Mouse (Mus musculus) hindbrain, embryonic 11.5 days (tissue): ENCODE data around the gene Tbc1d22b. TPM values are rescaled to one million over a fixed set of nuclear protein-coding genes. Genes with fewer than 3 reads are reported as not detected.

Source experiments
- ATAC-seq: fragments of 200-750 bp; cut with Nextera tagmentation; 2 replicates; pipeline ENCODE4 v1.8.0; 2017; ENCODE audit warnings: mild to moderate bottlenecking, moderate TSS enrichment, moderate library complexity; ENCODE audit not compliant: low FRiP score
- DNase-seq: peaks from one replicate; pipeline ENCODE4 v3.0.0-alpha.2; 2015; ENCODE audit warnings: low spot score
- H3K27ac ChIP-seq: fragments of 300-500 bp; sonication (generic); 2 replicates; pipeline ENCODE4 v1.5.1; 2014; ENCODE audit warnings: mild to moderate bottlenecking, low read depth, low read length
- H3K27me3 ChIP-seq: fragments of 300-500 bp; sonication (generic); 2 replicates; pipeline ENCODE4 v1.6.1; 2014; ENCODE audit warnings: mild to moderate bottlenecking, low read length, moderate library complexity, mixed read lengths; ENCODE audit not compliant: control insufficient read depth, insufficient read depth
- H3K36me3 ChIP-seq: fragments of 300-500 bp; sonication (generic); 2 replicates; pipeline ENCODE4 v1.6.1; 2014; ENCODE audit warnings: mild to moderate bottlenecking, low read length, moderate library complexity, mixed read lengths; ENCODE audit not compliant: control insufficient read depth, insufficient read depth
- H3K4me1 ChIP-seq: fragments of 300-500 bp; sonication (generic); replicated peaks from 2 replicates; pipeline ENCODE4 v1.6.1; 2014; ENCODE audit warnings: low read length, mixed read lengths; ENCODE audit not compliant: control insufficient read depth, insufficient read depth
- H3K4me2 ChIP-seq: fragments of 300-500 bp; sonication (generic); replicated peaks from 2 replicates; pipeline ENCODE4 v1.6.1; 2014; ENCODE audit warnings: mild to moderate bottlenecking, low read depth, low read length
- H3K4me3 ChIP-seq: fragments of 300-500 bp; sonication (generic); 2 replicates; pipeline ENCODE4 v1.5.1; 2014; ENCODE audit warnings: low read depth, low read length
- H3K9ac ChIP-seq: fragments of 300-500 bp; sonication (generic); 2 replicates; pipeline ENCODE4 v1.6.1; 2014; ENCODE audit warnings: low read depth, low read length
- H3K9me3 ChIP-seq: fragments of 300-500 bp; sonication (generic); 2 replicates; pipeline ENCODE4 v1.6.1; 2016; ENCODE audit warnings: low read length; ENCODE audit not compliant: control insufficient read depth
- WGBS: fragments of 180-500 bp; shearing (Covaris S2); extraction: QIAGEN DNeasy Blood & Tissue Kit; methylation state at CpG from one replicate; pipeline ENCODE4 v1.1.7; 2014; 5-methylcytosine and 5-hydroxymethylcytosine counted together
- polyA plus RNA-seq: library from polyadenylated mRNA; unstranded; fragments of >200 nt; fragmentation: Nextera tagmentation; extraction: Ambion mirVana; gene quantifications from 2 replicates; pipeline ENCODE4 v1.2.1, GENCODE M21; 2014

The Tbc1d22b gene
- polyA plus RNA-seq, 1 experiment from 2014 or later: 15.3 TPM

DNA sequence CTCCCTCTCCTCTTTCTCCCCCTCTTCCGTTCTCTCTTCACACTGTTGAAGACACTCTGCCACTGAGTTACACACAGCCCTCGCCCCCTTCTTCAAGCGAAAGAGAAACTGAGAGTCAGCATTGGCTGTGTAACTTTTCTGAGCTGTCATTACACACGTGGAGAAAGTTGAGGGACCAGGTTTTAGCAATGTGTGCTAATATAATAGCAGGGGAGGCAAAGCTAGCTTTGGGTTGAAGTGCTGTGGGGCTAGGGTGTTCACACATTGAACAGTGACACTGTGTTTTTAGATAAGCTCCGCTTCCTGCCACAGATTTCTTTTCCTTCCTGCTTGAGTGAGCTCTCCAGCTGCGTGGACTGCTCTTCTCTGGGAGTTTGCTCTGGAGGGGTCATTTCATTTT lies 1.4 kb downstream of the Tbc1d22b start:
- ATAC-seq: no peak
- no peaks in the 10 kb centered on the region for H3K27me3 ChIP-seq
- no peak overlapping the region for H3K4me2 ChIP-seq
- H3K4me3 ChIP-seq: no peak overlapping the region
- H3K4me1 ChIP-seq: no peaks in the 10 kb centered on the region; the same call in 1 of the 2 replicates
- 66% methylated on average over 6 of the region's 6 CpGs for WGBS
- H3K36me3 ChIP-seq: no peaks in the 10 kb centered on the region
- H3K9me3 ChIP-seq: no peaks in the 10 kb centered on the region
- no peak for DNase-seq
- no peak overlapping the region for H3K27ac ChIP-seq
- no peak overlapping the region for H3K9ac ChIP-seq

- no peak within 1 kb of the TSS for H3K4me3 ChIP-seq
- H3K27ac ChIP-seq: no peak within 1 kb of the TSS
- H3K4me2 ChIP-seq: no peak within 1 kb of the TSS
- no peaks in the 10 kb centered on the region for H3K27me3 ChIP-seq
- no peak within 1 kb of the TSS for H3K9ac ChIP-seq
- H3K4me1 ChIP-seq: no peaks in the 10 kb centered on the region; the same call in 1 of the 2 replicates
- ATAC-seq (no peak), DNase-seq (no peak)
- no peaks in the 10 kb centered on the region for H3K9me3 ChIP-seq
- H3K36me3 ChIP-seq: no peaks in the 10 kb centered on the region
- 94% methylated on average over 5 of the region's 5 CpGs for whole genome bisulfite sequencing
These were observed 2.7 kb downstream of the Tbc1d22b start, which contains the start of gene Tmem217 for GRCm38 (mm10) chr17:29552162-29552732. TSS of gene Tmem217 (minus strand) at chr17:29552385.

- Histone ChIP-seq H3K9me3 (no peaks in the 10 kb centered on the region), H3K27me3 (no peaks in the 10 kb centered on the region), H3K4me3 (no peak overlapping the region), H3K4me2 (no peak overlapping the region), H3K36me3 (no peaks in the 10 kb centered on the region), H3K4me1 (no peaks in the 10 kb centered on the region; the same call in 1 of the 2 replicates), H3K9ac (no peak overlapping the region), H3K27ac (no peak overlapping the region)
- ATAC-seq: no peak
- DNase-seq: no peak
These were observed 4.6 kb downstream of the Tbc1d22b start for GRCm38 (mm10) chr17:29554176-29554575.

GRCm38 (mm10) chr17:29556456-29556855 lies 6.9 kb downstream of the Tbc1d22b start:
- Histone ChIP-seq H3K27ac (no peak overlapping the region), H3K9me3 (no peaks in the 10 kb centered on the region), H3K27me3 (no peaks in the 10 kb centered on the region), H3K4me1 (no peaks in the 10 kb centered on the region), H3K36me3 (no peaks in the 10 kb centered on the region), H3K4me3 (no peak overlapping the region), H3K9ac (no peak overlapping the region), H3K4me2 (no peak overlapping the region)
- 93% methylated on average over 10 of the region's 10 CpGs for WGBS
- no peak for ATAC-seq
- no peak for DNase-seq

- DNase-seq (no peak), ATAC-seq (no peak)
- no peaks in the 10 kb centered on the region for H3K36me3 ChIP-seq
- H3K4me2 ChIP-seq: no peak overlapping the region
- H3K27me3 ChIP-seq: no peaks in the 10 kb centered on the region
- no peak overlapping the region for H3K4me3 ChIP-seq
- H3K9ac ChIP-seq: no peak overlapping the region
- WGBS: 92% methylated on average over 7 of the region's 7 CpGs
- H3K9me3 ChIP-seq: no peaks in the 10 kb centered on the region
- no peaks in the 10 kb centered on the region for H3K4me1 ChIP-seq
- no peak overlapping the region for H3K27ac ChIP-seq
These were observed 7.3 kb downstream of the Tbc1d22b start for GRCm38 (mm10) chr17:29556893-29557292.

DNA sequence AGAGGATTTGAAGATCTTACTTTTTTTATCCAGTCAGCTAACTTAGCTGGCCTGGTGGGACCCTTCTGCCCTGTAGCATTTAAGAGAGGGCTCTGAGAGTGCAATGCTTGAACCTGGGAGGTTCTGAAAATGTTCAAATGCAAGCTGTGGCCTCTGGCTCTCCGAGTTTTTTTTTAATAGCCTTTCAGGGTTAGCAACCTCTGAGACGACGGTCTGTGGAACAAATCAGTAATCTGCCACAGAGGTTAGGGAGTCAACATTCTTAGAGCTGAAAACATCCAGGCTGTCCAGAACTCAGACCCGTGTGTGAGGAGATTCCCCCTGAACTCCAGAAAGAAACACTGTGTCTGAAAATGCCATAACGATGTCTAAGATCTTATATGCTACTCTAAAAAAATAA lies 8.9 kb downstream of the Tbc1d22b start:
- no peaks in the 10 kb centered on the region for H3K36me3 ChIP-seq
- no peaks in the 10 kb centered on the region for H3K27me3 ChIP-seq
- H3K4me3 ChIP-seq: no peak overlapping the region
- H3K9ac ChIP-seq: no peak overlapping the region
- DNase-seq: no peak
- 76% methylated on average over 5 of the region's 5 CpGs for WGBS
- H3K27ac ChIP-seq: no peak overlapping the region
- no peak for ATAC-seq
- H3K4me2 ChIP-seq: no peak overlapping the region
- H3K9me3 ChIP-seq: no peaks in the 10 kb centered on the region
- H3K4me1 ChIP-seq: no peaks in the 10 kb centered on the region

- H3K4me1 ChIP-seq: no peaks in the 10 kb centered on the region
- H3K9ac ChIP-seq: no peak overlapping the region
- H3K9me3 ChIP-seq: no peaks in the 10 kb centered on the region
- DNase-seq (no peak), ATAC-seq (no peak)
- H3K4me3 ChIP-seq: no peak overlapping the region
- no peaks in the 10 kb centered on the region for H3K36me3 ChIP-seq
- H3K27ac ChIP-seq: no peak overlapping the region
- H3K4me2 ChIP-seq: no peak overlapping the region
- H3K27me3 ChIP-seq: no peaks in the 10 kb centered on the region
- 95% methylated on average over 5 of the region's 5 CpGs for WGBS
These were observed 15.9 kb downstream of the Tbc1d22b start for GRCm38 (mm10) chr17:29565521-29565920.

DNA sequence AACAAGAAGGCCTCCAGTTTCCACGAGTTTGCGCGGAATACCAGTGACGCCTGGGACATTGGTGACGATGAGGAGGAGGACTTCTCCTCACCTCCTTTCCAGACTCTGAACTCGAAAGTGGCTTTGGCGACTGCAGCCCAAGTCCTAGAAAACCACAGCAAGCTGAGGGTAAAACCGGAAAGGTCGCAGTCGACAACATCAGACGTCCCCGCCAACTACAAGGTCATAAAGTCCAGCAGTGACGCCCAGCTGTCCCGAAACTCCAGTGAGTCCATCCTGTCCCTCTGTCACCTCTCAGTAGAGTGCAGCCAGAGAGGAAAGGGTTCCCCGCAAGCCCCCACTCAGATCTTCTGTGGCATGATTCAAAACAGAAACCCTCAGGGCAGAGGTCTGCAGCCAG lies 18.9 kb downstream of the Tbc1d22b start:
- H3K36me3 ChIP-seq: peaks cover 3% of the 10 kb centered on the region

GRCm38 (mm10) chr17:29569831-29570230 lies 20.2 kb downstream of the Tbc1d22b start:
- Histone ChIP-seq H3K4me1 (no peaks in the 10 kb centered on the region), H3K27ac (no peak overlapping the region), H3K9ac (no peak overlapping the region), H3K27me3 (no peaks in the 10 kb centered on the region), H3K36me3 (peaks cover 3% of the 10 kb centered on the region), H3K9me3 (no peaks in the 10 kb centered on the region), H3K4me2 (no peak overlapping the region), H3K4me3 (no peak overlapping the region)
- ATAC-seq (no peak), DNase-seq (no peak)
- 81% methylated on average over 6 of the region's 6 CpGs for WGBS

More for the DNA sequence above, 18.9 kb downstream of the Tbc1d22b start:
- 89% methylated on average over 15 of the region's 15 CpGs for WGBS
- H3K27ac ChIP-seq: no peak overlapping the region
- no peak overlapping the region for H3K9ac ChIP-seq
- no peak overlapping the region for H3K4me3 ChIP-seq
- ATAC-seq (no peak), DNase-seq (no peak)
- H3K9me3 ChIP-seq: no peaks in the 10 kb centered on the region
- no peak overlapping the region for H3K4me2 ChIP-seq
- no peaks in the 10 kb centered on the region for H3K27me3 ChIP-seq
- no peaks in the 10 kb centered on the region for H3K4me1 ChIP-seq
